Mouse (Mus musculus) kidney, postnatal 4 days (tissue): ENCODE data around the gene Myo1c.
"Not testable (repeated sequence)": the region's sequence is repeated elsewhere in the genome, so short reads cannot be mapped to it uniquely, and the experiment has no call there.

Experiments used
- DNase-seq, 2 experiments: peaks; one replicate each; pipeline ENCODE4 v3.0.0; 2021; ENCODE audit warnings: mixed read lengths in 2 of 2

The Myo1c gene

DNA sequence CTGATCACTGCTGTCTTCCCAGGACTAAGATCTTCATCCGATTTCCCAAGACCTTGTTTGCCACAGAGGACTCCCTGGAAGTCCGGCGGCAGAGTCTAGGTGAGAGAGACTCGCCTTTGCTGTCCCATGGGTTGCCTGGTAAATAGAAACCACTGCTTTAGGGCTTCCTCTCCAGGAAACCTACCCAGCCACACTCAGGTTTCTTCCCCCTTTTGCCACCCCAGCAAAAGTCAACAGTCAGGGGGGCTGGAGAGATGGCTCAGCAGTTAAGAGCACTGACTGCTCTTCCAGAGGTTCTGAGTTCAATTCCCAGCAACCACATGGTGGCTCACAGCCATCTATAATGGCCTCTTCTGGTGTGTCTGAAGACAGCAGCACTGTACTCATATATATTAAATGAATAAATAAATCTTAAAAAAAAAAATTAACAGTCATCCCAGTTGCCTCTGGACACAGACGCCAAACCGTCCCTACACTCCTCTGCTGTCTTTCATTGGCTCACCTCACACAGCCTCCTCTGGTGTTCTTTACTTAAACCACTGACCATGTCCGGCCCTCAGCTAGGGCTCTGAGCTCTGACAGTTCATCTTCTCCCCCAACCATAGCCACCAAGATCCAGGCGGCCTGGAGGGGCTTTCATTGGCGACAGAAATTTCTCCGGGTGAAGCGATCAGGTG is 19.0 kb downstream of the Myo1c start:
- DNase-seq = no peak

DNA sequence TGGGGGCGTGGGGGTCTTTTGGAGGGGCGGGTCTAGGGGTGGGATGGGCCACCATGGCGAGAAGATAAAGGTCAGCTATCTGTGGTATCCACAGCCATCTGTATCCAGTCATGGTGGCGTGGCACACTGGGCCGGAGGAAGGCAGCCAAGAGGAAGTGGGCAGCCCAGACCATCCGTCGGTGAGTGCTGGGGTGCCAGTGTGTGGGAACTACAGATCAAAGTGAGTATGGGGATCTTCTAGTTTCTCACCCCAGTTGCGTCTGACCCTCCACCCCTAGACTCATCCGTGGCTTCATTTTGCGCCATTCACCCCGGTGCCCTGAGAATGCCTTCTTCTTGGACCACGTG is 19.5 kb downstream of the Myo1c start:
- no peak for DNase-seq

DNA sequence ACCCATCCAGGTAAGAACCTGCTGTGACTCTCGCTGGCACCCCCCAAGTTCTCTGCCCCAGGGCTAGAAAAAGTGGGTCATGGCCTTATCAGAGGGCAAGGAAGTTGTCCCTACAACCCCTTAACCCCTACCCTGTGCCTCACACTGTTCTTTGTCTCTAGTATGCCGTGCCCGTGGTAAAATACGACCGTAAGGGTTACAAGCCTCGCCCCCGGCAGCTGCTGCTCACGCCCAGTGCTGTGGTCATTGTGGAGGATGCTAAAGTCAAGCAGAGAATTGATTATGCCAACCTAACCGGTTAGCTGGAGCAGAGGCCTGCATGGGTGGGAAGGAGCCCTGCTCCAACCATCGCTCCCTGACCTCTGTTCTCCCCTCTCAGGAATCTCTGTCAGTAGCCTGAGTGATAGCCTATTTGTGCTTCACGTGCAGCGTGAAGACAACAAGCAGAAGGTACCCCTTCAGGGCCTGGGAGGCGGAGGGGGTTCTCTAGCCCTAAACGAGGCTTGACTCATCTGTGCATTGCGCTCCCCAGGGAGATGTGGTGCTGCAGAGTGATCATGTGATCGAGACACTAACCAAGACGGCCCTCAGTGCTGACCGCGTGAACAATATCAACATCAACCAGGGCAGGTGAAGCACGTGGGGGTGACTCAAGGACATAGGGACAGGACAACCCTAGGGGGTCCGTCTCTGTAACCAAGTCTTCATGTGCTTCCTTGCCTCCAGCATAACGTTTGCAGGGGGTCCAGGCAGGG is 21.3 kb downstream of the Myo1c start:
- DNase-seq = no peak

DNA sequence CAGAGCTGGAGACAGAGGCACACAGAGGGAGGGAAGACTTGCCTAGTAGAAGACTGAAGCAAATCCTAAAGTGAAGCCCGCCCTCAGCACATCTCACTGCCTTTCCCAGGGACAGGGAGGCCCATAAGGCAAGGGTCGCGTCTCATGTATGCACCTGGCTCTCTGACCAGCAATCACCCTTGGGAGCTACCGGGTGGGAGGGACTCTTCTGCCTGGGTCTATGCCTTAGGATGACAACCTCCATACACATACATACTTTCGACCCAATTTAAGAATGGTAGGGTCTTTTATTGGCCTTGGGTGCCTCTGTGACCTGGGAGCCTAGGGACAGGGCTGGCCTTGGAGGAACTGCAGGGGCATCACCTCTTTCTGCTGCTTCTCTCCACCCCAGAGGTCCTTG is 23.1 kb downstream of the Myo1c start:
- DNase-seq = no peak

DNA sequence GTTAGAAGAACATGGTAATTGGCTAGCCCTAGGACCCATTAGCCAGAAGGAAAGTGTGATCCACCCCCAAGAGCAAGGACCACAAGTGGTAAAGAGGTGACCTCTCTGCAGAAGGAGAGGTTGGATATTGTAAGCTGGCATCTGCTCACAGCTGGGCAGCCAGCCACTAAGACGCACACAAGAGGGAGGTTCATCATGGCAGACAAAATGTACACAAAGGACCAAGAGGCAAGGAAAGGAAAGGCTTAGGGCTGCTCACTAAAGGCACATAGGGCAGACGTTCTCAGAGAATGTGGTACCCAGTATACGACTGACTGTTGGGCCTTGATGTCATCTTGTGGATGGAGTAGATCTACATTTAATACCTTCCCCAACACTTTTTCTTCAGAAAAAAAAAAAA is 24.6 kb downstream of the Myo1c start:
- no peak for DNase-seq

DNA sequence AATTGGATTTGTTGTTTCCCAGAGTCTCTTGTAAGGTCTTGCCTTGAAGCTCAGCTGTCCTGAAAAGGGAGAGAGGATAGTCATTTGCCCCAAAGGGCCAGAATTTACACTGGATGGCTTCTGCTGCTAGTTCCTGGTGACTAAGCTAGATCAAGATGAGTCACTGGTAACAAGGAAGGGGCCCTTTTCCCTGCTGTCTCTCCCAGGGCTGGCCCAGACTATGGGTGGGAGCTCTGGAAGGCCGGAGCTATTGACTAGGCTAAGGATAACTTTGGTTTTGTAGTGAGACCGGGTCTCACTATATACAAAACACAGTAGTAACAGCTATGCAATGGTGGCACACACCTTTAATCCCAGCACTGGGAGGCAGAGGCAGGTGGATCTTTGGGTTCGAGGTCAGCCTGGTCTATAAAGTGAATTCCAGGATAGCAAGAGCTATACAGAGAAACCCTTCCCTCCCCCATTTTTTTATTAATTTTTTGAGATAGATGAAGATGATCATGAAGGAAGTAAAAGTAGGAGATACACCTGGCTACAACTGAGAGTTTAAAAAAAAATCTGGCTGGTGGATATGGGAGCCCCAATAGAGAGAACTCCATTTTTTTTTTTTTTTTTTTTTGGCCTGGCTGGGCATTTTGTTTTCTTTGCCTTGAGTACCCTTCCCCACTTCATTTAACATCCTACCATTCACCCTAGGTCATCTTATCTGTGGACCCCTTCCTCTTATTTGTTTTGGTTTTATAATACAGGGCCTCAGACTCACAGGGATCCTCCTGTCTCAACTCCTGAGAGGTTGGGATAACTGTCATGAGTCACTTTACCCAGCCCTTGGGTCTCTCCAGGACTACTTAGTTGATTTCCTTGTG is 27.8 kb downstream of the Myo1c start:
- DNase-seq = no peak

DNA sequence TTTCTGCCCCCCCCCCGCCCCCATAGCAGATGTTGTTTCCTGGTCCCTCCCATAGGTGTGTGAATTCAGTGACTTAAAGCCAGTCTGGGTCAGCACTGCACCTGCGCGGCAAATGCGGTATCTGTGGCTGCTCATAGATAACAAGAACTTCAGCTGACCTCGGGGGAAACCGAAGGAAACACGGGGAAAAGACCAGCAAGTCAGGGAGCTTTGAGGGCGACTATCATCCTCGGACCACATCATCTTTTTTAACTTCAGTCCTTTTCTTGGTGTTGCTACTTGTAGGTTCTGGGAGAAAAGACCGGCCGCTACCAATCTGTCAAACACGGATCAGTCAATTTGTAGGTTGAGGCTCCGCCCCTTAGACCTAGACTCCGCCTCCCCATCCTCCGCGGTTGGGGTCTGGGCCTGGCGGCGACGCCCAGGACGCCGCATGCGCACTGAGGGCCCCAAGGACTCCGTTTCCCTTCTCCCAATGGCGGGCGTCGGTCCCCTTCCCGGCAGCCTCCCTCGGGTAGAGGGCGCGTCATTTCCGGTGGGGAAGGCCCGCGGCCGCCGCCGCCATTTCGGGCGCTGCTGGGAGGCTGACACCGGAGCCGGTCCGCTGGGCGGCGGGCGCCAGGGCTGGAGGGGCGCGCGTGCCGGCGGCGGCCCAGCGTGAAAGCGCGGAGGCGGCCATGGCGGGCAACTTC is 28.6 kb downstream of the Myo1c start, which contains the start of gene Crk:
Gene Crk, plus strand, starts transcription at position 513 of the 692 bp plus-strand sequence.
- DNase-seq = peak; percentile 98 to 99

DNA sequence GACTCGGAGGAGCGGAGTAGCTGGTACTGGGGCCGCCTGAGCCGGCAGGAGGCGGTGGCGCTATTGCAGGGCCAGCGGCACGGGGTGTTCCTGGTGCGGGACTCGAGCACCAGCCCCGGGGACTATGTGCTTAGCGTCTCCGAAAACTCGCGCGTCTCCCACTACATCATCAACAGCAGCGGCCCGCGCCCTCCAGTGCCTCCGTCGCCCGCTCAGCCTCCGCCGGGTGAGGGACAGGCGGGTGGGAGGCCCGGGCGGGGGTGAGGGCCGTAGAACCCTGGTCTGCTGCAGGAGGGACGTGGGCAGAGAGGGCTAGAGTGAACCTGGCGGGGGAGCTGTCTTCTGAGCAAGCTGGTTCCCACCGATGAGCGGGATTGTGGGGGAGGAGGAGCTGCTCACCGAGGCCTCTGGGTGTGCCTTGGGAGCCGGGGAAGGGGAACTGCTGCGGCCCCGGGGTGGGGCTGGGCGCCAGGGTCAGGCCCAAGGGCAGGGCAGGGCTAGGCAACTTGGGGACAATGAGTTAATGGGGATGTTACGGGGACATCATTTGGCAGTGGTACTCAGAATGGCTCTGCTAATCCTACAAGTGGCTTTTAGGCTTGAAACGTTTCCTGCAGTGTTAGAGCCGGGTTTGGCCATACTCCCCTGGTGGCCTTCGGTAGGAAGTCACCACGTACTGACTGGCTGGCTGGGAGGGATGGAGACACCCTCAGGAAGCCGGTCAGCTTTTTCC is 29.3 kb downstream of the Myo1c start:
- DNase-seq = peak; percentile 65 to 80

DNA sequence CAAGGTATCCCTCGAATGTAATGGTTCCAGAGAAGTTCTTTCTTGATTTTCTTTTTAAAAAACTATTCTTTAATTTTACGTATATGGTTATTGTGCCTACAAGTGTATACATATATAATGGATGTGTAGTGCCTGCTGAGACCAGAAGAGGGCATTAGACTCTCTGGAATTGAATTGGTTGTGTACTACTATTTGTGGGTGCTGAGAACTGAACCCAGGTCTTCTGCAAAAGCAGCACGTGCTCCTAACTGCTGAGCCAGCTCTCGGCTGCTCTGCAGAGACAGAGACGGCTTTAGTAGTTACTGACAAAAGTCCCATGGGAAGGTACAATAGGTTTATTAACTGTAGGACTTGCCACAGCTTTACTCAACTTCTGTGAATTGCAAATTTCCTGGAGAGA is 34.2 kb downstream of the Myo1c start:
- DNase-seq = no peak

DNA sequence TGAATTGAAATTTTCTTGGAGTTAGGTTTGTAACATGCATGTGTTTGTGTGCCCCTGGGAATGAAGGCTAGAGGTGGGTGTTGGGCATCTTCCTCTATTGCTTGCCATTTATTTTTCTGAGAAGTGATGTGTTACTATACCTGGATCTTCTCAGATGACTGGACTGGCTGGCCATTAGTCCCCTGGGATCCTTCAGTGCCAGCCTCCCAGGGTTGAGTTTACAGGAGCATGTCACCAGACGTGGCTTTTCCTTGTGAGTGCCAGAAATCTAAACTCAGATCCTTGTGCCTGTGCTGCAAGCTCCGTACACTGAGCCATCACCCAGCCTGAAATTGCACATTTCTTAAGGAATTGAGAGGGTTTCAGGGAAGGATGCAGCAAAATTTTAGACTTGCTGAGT is 34.7 kb downstream of the Myo1c start:
- no peak for DNase-seq

DNA sequence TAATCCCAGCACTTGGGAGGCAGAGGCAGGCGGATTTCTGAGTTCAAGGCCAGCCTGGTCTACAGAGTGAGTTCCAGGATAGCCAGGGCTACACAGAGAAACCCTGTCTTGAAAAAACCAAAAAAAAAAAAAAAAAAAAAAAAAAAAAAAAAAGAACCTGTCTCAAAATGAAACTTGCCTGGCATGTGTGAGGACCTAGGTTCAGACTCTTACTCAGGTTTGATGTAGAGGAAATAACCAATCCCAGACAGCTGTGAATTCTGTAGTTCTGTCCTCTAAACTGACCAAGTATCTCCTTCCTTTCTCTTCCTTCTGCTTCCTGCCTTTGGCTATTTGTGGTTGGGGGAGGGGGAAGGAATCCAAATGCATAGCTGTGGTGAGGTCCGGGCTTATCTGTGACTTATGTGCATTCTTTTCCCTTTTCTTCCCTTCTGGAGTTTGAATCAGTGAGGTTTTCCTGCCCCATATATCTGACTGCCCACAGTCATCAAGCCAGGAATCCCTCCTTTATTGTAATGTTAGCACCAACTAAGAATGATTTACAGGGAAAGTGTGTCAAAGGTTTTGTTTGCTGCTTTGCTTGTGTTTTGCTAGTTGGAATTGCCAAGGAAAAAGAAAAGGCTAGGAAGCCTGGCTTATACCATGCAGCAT is 37.2 kb downstream of the Myo1c start:
- DNase-seq = peak in 1 of 2 experiments; percentile 40

DNA sequence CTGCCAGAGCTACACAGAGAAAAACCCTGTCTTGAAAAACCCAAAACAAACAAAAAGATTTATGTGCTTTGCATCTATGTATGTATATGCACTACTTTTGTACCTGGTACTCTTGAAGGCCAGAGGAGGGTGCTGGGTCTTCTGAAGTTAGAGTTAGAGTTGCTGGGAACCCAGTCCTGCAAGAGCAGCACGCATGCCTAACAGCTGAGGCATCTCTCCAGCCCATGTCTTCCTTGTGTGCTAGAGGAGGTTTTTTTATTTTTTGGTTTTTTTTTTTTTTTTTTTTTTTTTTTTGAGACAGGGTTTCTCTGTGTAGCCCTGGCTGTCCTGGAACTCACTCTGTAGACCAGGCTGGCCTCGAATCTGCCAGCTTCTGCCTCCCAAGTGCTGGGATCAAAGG is 37.8 kb downstream of the Myo1c start:
- DNase-seq = peak in 1 of 2 experiments; percentile 25

DNA sequence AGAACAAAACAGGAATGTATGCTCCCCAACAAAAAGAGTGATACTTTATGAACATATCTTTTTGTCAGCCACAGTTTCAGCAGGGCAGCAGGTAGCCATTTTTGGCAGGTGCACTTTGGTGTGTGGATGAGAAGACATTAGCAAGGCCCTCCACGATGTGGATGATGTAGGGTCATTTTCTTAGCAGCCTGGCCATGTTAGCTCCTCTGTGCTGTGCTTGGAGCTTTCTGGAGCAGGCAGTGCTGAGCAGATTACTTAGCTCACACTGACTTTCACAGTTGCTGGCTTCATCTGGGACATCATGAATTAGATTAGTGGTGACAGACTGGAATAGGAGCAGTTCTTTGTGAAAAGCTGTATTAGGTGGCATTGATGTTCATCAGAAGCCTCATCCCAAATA is 39.7 kb downstream of the Myo1c start:
- no peak for DNase-seq

DNA sequence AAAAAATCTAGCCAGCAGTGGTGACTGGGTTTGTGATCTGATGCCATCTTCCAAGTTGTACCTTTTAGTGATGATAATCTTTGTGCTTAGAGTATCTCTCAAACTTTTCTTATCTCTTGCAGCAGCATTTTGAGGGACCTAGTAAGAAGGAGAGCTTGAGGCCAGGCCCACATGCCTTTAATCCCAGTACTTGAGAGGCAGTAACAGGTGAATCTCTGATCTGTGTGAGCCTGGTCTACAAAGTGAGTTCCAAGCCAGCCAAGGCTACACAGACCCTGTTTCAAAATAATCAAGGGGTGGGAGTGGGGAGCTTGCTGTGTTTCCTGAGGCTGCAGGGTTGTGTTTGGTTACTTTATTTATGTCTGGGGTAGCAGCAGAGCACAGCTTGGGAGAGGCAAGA is 40.7 kb downstream of the Myo1c start:
- no peak for DNase-seq

DNA sequence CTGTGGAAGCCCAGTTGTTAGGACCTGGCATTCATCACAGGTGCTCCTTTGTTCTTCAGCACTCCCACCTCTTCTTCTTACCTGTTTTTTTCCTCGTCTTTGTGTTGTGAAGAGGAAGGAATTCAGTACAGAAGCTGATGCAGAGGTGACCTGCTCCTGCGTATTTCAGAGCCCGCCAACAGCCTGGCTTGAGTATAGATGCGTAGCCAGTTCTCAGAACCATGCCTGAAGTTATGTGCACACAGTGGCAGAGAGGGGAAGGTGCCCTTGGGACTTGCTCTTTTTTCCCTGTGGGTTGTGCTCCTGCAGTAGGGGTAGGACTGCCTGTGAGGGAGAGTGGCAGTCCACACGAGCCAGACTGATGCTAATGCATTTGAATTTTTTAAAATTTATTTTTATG is 43.3 kb downstream of the Myo1c start:
- no peak for DNase-seq

DNA sequence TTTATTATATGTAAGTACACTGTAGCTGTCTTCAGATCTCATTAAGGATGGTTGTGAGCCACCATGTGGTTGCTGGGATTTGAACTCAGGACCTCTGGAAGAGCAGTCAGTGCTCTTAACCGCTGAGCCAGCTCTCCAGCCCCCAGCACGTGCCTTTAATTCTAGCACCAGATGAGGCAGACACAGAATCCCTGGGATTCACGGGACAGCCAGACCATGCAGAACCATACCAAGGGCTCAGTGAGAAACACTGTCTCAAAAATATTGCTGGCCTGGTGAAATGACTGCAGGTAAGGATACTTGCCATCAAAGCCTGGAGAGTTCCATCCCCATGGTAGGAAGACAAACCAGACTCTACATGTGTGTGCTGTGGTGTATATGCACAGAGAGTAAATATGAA is 47.2 kb downstream of the Myo1c start:
- not testable (repeated sequence) for DNase-seq

DNA sequence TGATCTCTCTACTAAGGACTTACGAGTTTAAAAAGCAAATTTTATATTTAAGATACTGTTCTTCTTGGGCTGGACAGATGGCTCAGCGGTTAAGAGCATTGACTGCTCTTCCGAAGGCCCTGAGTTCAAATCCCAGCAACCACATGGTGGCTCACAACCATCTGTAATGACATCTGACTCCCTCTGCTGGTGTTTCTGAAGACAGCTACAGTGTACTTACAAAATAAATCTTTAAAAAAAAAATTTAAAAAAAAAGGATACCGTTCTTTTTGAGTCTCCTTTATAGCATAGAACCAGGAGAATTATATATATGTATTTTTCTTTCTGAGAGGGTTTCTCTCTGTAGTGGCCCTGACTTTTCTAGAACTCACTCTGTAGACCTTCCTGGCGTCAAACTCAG is 50.3 kb downstream of the Myo1c start:
- DNase-seq = no peak

DNA sequence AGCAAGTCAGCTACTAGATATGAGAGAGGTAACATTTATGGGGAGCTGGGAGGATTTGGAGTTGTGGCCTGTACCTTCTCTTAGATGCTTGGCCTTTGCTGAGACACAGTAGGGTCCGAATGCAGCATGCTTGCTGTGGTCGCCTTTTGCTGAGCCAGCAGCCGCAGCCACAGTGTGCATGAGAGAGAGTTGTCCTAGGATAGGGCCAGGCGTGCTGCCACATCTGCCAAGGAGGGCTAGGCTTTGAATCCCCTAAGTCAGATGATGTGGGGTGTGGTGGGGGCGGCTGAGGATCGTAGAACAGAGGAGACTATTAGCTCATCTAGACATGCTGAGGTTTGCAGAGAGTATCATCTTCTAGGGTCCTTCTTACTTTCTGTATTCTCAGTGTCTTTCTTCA is 52.5 kb downstream of the Myo1c start:
- DNase-seq = no peak

DNA sequence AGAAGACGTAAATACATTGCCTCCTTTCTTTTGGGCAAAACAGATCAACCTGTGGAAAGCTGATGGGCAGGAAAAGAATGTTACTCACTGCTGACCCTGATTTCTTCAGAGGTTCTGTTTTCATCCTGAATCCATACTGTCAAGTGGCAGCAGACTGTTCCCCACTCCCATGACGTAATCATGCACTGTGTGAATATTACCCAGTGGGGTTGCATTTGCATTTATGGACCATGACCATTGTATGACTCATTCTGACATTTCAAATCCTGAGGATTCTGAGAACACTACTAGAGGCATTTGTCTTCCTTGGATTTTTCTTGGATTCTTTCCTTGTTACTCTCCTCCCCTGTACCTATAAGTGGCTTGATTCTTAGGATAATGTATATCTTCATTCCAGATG is 53.4 kb downstream of the Myo1c start:
- no peak for DNase-seq

DNA sequence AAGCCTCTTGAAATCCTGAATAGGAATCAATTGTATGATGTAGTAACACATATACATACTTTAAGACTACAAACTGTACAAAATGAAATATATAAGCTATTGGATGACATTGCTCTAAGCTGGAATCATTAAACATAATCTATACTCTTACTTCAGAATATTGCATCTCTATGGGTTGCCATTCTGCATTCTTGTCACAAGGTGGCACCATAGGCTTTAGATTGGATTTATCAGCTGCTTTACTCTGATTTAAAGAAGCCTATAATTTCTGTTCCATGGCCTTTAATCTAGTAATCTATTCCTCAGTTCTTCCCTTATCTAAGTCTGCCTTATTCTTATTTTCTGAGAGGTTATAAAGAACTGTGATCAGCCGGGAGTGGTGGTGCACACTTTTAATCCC is 63.6 kb downstream of the Myo1c start:
- peak; percentile 26 to 35 for DNase-seq

DNA sequence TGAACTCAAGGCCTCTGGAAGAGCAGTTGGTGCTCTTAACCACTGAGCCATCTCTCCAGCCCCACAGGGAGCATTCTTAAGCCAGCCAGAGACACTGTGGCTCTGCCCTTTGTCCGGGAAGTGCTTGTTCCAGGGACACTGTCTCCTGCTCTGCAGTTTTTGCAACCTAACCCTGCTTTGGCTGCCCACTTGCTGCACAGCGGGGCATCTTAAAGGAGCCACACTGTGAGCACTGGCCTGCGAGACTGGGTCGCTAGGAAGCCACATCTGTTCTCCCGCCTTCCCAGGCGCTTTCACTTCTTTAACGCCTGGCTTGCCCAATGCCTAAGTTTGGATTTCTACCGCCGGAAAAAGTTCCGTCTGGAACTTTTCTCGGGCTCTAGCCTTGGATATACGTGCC is 65.3 kb downstream of the Myo1c start:
- no peak for DNase-seq
